Mouse (Mus musculus) embryonic facial prominence, embryonic 14.5 days (tissue): ENCODE measurements around the gene Rhot2. TPM values are rescaled to one million over a fixed set of nuclear protein-coding genes. Genes with fewer than 3 reads are reported as not detected.

Experiments used
- ATAC-seq: fragments of 200-750 bp; cut with Nextera tagmentation; 2 replicates; pipeline ENCODE4 v1.8.0; 2017; ENCODE audit warnings: low read depth, moderate number of reproducible peaks, moderate TSS enrichment
- DNase-seq: peaks from one replicate; pipeline ENCODE4 v3.0.0-alpha.2; 2015; ENCODE audit warnings: low spot score
- H3K27ac ChIP-seq: fragments of 300-500 bp; sonication (generic); replicated peaks from 2 replicates; pipeline ENCODE4 v1.5.1; 2014; ENCODE audit warnings: low read depth, mild to moderate bottlenecking, low read length, moderate library complexity
- H3K27me3 ChIP-seq: fragments of 300-500 bp; sonication (generic); replicated peaks from 2 replicates; pipeline ENCODE4 v1.6.1; 2014; ENCODE audit warnings: low read length; ENCODE audit not compliant: control insufficient read depth, insufficient read depth
- H3K36me3 ChIP-seq: fragments of 300-500 bp; sonication (generic); 2 replicates; pipeline ENCODE4 v1.6.1; 2014; ENCODE audit warnings: low read length, mixed read lengths; ENCODE audit not compliant: control insufficient read depth, insufficient read depth
- H3K4me1 ChIP-seq: fragments of 300-500 bp; sonication (generic); 2 replicates; pipeline ENCODE4 v1.6.1; 2014; ENCODE audit warnings: antibody characterized with exemption, low read length; ENCODE audit not compliant: control insufficient read depth, insufficient read depth
- H3K4me2 ChIP-seq: fragments of 300-500 bp; sonication (generic); 2 replicates; pipeline ENCODE4 v1.6.1; 2014; ENCODE audit warnings: low read depth, mild to moderate bottlenecking, low read length, moderate library complexity, mixed read lengths
- H3K4me3 ChIP-seq: fragments of 300-500 bp; sonication (generic); 2 replicates; pipeline ENCODE4 v1.5.1; 2014; ENCODE audit warnings: low read depth, mild to moderate bottlenecking, low read length
- H3K9ac ChIP-seq: fragments of 300-500 bp; sonication (generic); 2 replicates; pipeline ENCODE4 v1.6.1; 2014; ENCODE audit warnings: low read depth, mild to moderate bottlenecking, low read length, moderate library complexity, mixed read lengths
- H3K9me3 ChIP-seq: fragments of 300-500 bp; sonication (generic); 2 replicates; pipeline ENCODE4 v1.6.1; 2016; ENCODE audit warnings: low read length; ENCODE audit not compliant: control insufficient read depth
- WGBS: fragments of 180-500 bp; shearing (Covaris S2); extraction: QIAGEN DNeasy Blood & Tissue Kit; methylation state at CpG from one replicate; pipeline ENCODE4 v1.1.7; 2014; 5-methylcytosine and 5-hydroxymethylcytosine counted together
- polyA plus RNA-seq: library from polyadenylated mRNA; unstranded; fragments of >200 nt; fragmentation: Nextera tagmentation; extraction: Ambion mirVana; gene quantifications from 2 replicates; pipeline ENCODE4 v1.2.1, GENCODE M21; 2014

The Rhot2 gene
- 12.0 and 13.0 TPM in 2 replicates for polyA plus RNA-seq

- H3K36me3 ChIP-seq, result peaks cover 48% of the 10 kb centered on the region
- H3K4me3 ChIP-seq, result peak within 1 kb of the TSS; percentile 89
- peak within 1 kb of the TSS; percentile 80 for H3K27ac ChIP-seq
- peak within 1 kb of the TSS; percentile 88 for H3K9ac ChIP-seq
- under 1% methylated on average over 17 of the region's 21 CpGs for WGBS
- H3K4me1 ChIP-seq, result peaks cover 10% of the 10 kb centered on the region; the same call in 1 of the 2 replicates
- H3K4me2 ChIP-seq, result peak within 1 kb of the TSS; percentile 88
- H3K27me3 ChIP-seq, result no peaks in the 10 kb centered on the region
- no peaks in the 10 kb centered on the region for H3K9me3 ChIP-seq
- ATAC-seq (peak; percentile 98), DNase-seq (peak; percentile 98)
Observed at GRCm38 (mm10) chr17:25844396-25844901, at the start of gene Rhot2. Rhot2 (minus strand) TSS chr17:25844851.

- H3K36me3 ChIP-seq, result peaks cover 14% of the 10 kb centered on the region; the same call in 1 of the 2 replicates
- no peaks in the 10 kb centered on the region for H3K9me3 ChIP-seq
- H3K27ac ChIP-seq, result no peak overlapping the region
- H3K4me2 ChIP-seq, result no peak overlapping the region
- H3K27me3 ChIP-seq, result no peaks in the 10 kb centered on the region
- no peak overlapping the region for H3K4me3 ChIP-seq
- H3K9ac ChIP-seq, result no peak overlapping the region
- ATAC-seq, result peak; percentile 86
- peak; percentile 79 for DNase-seq
- H3K4me1 ChIP-seq, result no peaks in the 10 kb centered on the region
- WGBS, result 35% methylated on average over 2 of the region's 2 CpGs
Observed at GRCm38 (mm10) chr17:25893975-25894617, 49.4 kb upstream of the Rhot2 start.

- Histone ChIP-seq H3K27me3 (no peaks in the 10 kb centered on the region), H3K4me2 (no peak overlapping the region), H3K9ac (no peak overlapping the region), H3K9me3 (no peaks in the 10 kb centered on the region), H3K36me3 (peaks cover 44% of the 10 kb centered on the region), H3K4me3 (no peak overlapping the region), H3K4me1 (no peaks in the 10 kb centered on the region), H3K27ac (no peak overlapping the region)
- ATAC-seq, result no peak
- no peak for DNase-seq
- WGBS, result 89% methylated on average over 3 of the region's 3 CpGs
Observed at GRCm38 (mm10) chr17:25888837-25889236, 44.2 kb upstream of the Rhot2 start.

GRCm38 (mm10) chr17:25887467-25887866 lies 42.8 kb upstream of the Rhot2 start:
- Histone ChIP-seq H3K4me1 (no peaks in the 10 kb centered on the region), H3K9ac (no peak overlapping the region), H3K9me3 (no peaks in the 10 kb centered on the region), H3K4me2 (no peak overlapping the region), H3K27ac (no peak overlapping the region), H3K4me3 (no peak overlapping the region), H3K36me3 (peaks cover 58% of the 10 kb centered on the region), H3K27me3 (no peaks in the 10 kb centered on the region)
- 82% methylated on average over 10 of the region's 10 CpGs for WGBS
- DNase-seq, result no peak
- ATAC-seq, result no peak

GRCm38 (mm10) chr17:25886806-25887205 lies 42.2 kb upstream of the Rhot2 start:
- peaks cover 65% of the 10 kb centered on the region for H3K36me3 ChIP-seq
- DNase-seq, result no peak
- no peak overlapping the region for H3K4me2 ChIP-seq
- no peak overlapping the region for H3K27ac ChIP-seq
- no peaks in the 10 kb centered on the region for H3K27me3 ChIP-seq
- H3K4me3 ChIP-seq, result no peak overlapping the region
- H3K4me1 ChIP-seq, result no peaks in the 10 kb centered on the region
- H3K9me3 ChIP-seq, result no peaks in the 10 kb centered on the region
- no peak for ATAC-seq
- no peak overlapping the region for H3K9ac ChIP-seq

GRCm38 (mm10) chr17:25885636-25886035 lies 41.0 kb upstream of the Rhot2 start:
- H3K27ac ChIP-seq, result no peak overlapping the region
- ATAC-seq, result 0 out of 2 replicates have a peak, but pooled peaks have one; percentile 23
- DNase-seq, result no peak
- no peak overlapping the region for H3K4me2 ChIP-seq
- 34% methylated on average over 4 of the region's 4 CpGs for WGBS
- H3K36me3 ChIP-seq, result peaks cover 68% of the 10 kb centered on the region
- H3K4me3 ChIP-seq, result no peak overlapping the region
- H3K4me1 ChIP-seq, result no peaks in the 10 kb centered on the region
- H3K9ac ChIP-seq, result no peak overlapping the region
- H3K9me3 ChIP-seq, result no peaks in the 10 kb centered on the region
- H3K27me3 ChIP-seq, result no peaks in the 10 kb centered on the region

GRCm38 (mm10) chr17:25883824-25884223 lies 39.2 kb upstream of the Rhot2 start:
- ATAC-seq, result no peak
- Histone ChIP-seq H3K27me3 (no peaks in the 10 kb centered on the region), H3K27ac (no peak overlapping the region), H3K9ac (no peak overlapping the region), H3K4me3 (no peak overlapping the region), H3K4me2 (no peak overlapping the region), H3K4me1 (no peaks in the 10 kb centered on the region), H3K9me3 (no peaks in the 10 kb centered on the region), H3K36me3 (peaks cover 56% of the 10 kb centered on the region)
- no peak for DNase-seq
- WGBS, result 92% methylated on average over 3 of the region's 3 CpGs

- no peaks in the 10 kb centered on the region for H3K9me3 ChIP-seq
- ATAC-seq (no peak), DNase-seq (no peak)
- H3K4me2 ChIP-seq, result no peak overlapping the region
- WGBS, result 85% methylated on average over 8 of the region's 8 CpGs
- H3K4me3 ChIP-seq, result no peak overlapping the region
- H3K4me1 ChIP-seq, result no peaks in the 10 kb centered on the region
- H3K36me3 ChIP-seq, result peaks cover 56% of the 10 kb centered on the region
- no peaks in the 10 kb centered on the region for H3K27me3 ChIP-seq
- H3K9ac ChIP-seq, result no peak overlapping the region
- H3K27ac ChIP-seq, result no peak overlapping the region
Observed at GRCm38 (mm10) chr17:25883268-25883667, 38.6 kb upstream of the Rhot2 start.

GRCm38 (mm10) chr17:25882306-25882705 lies 37.7 kb upstream of the Rhot2 start:
- H3K27me3 ChIP-seq, result no peaks in the 10 kb centered on the region
- H3K36me3 ChIP-seq, result peaks cover 51% of the 10 kb centered on the region
- DNase-seq, result no peak
- ATAC-seq, result no peak
- H3K4me3 ChIP-seq, result no peak overlapping the region
- no peaks in the 10 kb centered on the region for H3K9me3 ChIP-seq
- 25% methylated on average over 5 of the region's 5 CpGs for WGBS
- no peak overlapping the region for H3K4me2 ChIP-seq
- H3K9ac ChIP-seq, result no peak overlapping the region
- no peak overlapping the region for H3K27ac ChIP-seq
- no peaks in the 10 kb centered on the region for H3K4me1 ChIP-seq
